Mouse (Mus musculus) B cell, adult 2 months (primary cell): Measurements from ENCODE around the gene Col13a1.

ENCODE experiments used
- DNase-seq, 2 experiments: peaks; one replicate each; pipeline ENCODE4 v3.0.0; 2022

The Col13a1 gene

DNA sequence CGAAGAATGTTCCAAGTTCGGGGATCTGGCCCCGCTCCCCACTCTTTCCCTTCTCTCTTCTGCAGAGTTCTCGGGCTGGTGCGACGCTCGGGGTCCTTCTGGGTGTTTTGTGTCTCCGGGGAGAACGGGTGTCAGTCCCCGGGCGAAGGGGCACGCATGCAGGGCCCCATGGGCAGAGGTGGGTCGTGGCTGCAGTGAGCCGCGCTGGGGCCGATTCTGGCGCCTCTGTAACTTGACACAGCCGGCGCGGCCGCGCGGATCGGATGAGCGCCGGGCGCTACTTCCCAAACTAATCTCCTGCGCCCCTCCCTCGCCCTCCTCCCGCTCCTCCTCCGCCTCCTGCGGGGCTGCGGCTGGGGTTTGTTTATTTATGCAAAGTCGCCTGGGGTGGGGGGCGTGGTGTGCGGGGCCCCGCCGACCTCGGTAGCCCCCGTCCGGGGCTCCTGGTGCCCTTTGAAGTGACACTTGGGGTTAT lies at the start of gene Col13a1:
Col13a1 (minus strand) TSS at position 243 of the 475 bp plus-strand sequence.
- DNase-seq: no peak

DNA sequence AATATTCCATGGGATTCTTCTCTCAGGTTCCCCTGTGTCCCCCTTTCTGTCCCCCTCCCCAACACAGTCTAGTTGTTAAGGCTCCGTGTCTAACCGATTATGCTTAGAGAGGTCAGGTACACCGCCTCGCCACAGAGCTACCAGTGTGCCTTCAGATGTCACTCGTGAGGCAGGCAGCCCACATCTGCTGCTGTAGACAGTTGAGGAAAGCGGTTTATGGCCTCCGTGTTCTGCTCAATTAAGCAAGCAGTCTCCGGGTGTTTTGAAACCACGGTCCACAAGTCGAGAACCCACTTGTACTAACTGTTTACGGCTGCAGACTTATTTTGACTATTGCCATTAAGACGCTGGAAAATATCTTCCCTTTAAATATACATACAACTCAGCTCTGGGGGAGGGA lies 48.8 kb upstream of the Col13a1 start:
- no peak for DNase-seq

DNA sequence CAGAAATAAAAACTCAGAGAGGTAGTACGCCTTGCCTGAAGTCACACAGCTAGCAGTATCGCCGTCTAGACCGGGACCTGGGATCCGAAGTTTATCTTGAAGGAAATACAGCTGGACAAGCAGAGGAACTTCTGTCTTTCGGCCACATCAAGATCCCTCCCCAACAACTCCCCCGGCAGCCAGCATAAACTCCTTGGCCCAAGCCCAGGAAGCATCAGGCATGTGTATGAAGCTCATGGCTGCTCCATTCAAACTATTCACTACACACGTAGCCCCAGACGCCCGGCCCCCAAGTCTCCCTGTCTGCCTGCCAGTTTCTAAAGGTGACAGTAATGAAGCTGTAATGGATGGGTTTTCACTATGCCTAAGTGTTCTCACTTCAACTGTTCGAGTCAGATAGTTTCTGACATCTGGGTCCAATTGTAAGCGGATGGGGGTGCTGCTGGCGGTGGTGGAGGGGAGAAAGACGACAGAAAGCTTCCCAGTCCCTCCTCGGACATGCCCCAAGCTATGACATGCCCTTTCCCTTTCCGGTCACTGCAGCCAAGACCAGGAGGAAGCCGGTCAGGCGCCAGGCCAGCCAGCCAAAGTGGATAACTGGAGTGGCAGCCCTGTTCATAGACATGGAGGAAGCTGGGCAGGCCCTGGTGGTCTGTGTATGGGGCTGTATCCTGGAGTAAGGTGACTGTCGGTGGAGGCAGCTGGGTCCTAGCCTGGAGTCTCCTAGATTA lies 45.1 kb upstream of the Col13a1 start:
- no peak for DNase-seq

DNA sequence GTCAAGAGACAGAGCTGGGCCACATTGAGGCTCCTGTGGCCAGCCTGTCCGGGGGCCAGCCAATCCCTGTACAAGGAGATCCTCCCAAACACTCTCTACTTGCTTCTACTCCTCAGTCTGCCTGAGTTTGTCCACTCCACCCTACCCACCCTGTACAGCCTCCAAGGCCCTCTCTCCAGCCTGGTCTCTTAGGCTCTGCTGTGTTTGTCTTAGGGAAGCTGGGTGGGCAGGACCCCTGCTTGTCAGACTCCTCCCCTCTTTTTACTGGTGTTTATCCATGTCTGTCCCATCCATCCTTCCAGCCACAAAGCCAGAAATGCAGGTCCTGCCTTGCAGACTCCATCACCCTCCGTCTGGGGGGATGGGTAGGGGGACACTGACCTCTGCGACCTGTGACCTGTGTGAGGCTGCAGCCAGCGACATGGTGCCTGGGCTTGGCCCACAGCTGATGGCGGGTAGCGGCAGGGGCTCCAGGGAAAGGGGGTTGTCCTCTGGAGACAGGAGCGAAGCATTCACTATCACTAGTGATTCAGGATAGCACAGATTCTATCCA lies 41.2 kb upstream of the Col13a1 start:
- DNase-seq: no peak

DNA sequence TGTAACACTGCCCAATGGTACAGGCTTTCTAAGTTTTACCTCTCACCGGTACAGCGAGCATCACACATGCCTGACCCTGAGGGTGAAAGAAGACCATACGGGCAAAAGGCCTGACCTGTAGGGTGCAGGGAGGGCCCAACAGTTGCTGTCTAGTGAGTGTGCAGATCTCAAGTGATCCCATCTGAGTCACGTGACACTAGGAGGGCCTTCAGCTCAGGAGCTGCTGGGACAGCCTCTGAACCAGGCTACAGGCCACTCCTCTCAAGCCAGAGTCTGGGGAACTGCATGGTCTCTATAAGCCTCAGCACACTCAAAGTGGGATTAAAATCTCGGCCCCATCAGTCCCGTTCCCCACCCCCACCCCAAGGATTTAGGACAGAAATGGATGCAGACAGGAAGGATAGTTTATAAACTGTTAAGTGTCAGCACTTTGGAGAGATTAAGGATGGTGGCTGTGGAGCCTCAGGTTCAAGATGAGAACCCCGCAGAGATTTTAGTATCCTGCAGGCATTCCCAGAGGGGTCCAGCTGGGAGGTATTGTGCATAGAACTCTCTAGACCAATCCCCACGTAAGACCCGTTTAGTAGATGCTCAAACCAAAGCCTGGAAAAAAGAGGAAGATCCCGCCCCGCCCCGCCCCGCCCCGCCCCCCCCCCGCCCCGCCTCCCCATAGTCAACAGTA lies 40.6 kb upstream of the Col13a1 start:
- DNase-seq: no peak

DNA sequence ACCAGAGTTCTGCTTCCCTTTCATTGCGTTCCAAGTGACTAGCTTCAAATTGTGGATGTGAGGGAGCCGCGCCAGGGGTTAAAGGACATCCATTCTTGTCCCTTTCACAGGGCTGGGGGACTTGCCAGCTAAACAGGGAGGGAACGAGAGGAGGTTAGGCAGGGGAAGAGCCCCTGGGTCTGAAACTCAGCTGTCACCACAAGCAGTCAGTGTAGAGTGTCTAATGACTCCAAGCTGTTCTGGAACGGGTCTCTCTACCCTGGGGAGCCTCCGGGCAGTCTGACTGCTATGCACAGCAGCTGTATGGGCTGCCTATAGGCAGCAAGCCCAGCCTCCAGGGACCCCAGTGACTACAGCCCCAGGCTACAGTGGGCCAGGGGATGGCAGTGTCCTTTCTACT lies 38.0 kb upstream of the Col13a1 start:
- DNase-seq: no peak

DNA sequence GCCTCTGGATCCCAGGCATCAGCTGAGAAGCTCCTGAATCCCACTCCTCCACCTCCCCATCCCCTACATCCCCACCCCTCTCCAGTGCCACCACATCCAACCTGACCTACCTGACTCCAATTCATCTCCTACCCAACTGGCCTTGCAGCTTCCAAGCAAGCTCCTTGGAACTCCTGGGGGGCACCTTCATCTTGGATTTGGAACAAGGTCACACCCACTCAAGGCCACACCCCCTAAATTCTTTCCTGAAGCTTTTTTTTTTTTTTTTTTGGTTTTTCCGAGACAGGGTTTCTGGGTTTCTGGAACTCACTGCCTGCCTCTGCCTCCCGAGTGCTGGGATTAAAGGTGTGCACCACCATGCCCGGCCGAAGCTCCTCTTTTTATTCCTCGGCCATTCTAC lies 34.3 kb upstream of the Col13a1 start:
- no peak for DNase-seq

DNA sequence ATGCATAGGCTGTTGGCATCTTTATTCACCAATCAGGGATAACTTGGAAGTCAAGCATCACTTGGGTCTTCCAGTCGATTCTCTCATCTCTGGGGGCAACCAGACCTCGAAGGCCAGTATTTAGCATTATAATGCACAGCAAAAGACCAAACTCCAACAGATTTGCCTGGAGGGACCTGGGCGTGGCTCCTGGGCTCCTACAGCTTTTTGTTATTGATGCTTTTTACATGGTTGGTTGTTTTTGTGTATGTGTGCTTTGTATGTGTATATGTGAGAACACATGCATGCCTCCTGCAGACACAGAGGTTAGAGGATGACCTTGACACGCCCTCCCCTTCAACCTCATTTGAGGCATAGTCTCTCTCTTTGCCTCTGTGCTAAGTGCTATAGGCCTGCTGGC lies 33.5 kb upstream of the Col13a1 start:
- DNase-seq: no peak

DNA sequence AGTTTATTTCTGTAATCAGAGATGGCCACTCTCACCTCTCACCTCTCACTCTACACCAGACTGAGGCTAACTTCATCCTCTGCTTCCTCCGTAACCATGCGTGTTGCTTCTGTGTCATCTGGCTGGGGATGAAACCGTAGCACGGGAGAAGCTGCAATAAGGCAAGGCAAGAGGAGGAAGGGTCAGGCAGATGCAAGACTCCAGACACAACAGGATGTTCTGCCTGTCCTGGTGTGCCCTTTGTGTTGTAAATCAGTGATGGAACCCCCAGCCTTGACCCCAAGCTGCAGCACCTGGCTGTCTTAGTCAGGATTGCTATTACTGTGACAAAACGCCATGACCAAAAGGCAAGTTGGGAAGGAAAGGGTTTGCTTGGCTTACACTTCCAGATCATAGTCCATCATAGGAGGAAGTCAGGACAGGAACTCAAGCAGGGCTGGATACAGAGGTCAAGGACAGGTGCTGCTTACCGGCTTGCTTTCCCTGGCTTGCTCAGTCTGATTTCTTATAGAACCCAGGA lies 31.1 kb upstream of the Col13a1 start:
- DNase-seq: no peak

DNA sequence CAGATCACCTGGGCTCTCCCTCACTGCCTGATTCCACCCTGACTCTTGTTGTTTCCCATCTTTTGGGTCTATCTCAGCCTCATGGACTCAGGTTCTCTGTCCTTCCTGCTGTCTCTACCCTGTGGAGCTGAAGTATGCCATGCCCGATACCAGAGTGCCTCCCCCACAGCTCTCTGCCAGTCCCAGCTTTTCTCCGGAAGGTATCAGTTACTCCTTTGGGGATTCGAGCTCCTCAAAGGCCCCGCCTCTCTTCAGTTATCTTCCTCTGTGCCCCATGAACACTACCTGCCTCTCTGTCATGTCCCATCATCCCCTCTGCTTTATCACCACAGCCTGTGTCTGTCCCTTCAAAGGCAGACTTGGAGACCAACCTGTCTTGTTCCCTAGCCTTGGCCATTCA lies 29.1 kb upstream of the Col13a1 start:
- no peak for DNase-seq

DNA sequence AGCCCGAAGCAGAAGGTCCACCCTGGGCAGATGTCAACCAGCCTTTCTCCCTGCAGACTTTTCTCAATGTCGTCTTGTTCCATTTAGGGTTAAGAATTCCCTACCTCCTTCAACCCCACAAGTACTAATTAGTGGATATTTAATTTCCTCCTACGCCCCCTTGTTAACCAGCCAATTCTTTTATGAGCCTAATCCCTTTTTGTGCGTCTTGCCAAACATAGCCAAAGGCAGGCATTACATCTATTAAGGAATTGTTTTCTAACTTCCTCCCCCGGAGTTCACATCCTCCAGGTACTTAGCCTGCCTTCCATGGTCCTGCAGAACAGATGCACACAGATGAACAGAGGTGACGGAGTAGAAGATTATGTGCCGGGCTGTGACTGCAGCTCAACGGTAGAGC lies 27.5 kb upstream of the Col13a1 start:
- no peak for DNase-seq

DNA sequence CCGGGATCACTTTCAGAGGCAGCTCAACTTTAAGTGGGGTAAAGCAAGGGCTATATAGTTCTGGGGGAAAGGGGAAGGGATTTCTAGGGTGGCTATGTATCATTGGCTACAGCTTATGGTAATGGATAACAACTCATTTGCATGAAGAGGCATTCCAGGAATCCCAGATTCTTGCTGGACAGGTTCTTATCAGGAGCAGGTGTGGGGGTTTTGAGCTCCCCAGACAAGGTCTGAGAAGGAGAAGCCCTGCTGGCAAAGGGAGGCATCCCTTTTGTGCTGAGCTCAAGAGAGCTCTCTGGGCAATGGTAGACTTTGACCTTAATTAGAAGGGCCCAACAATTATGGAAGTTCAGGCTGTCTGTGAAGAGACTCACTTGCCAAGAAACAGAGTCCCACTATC lies 21.3 kb upstream of the Col13a1 start:
- DNase-seq: no peak

DNA sequence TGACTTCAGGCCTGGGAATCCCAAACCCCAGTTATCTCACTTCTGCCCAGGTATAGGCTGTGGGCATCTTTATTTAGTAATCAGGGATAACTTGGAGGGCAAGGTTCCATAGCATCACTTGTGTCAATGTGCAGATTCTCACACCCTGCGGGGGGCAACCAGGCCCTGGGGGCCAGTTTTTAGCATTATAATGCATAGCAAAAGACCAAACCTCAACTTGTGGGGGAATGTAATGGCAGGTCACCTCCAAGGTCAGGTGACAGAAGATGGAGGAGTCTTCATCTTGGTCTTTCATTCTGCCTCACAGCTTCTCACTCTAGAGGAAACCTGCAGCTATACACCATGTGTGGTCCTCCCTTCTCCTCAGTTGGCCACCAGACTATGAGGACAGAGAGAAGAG lies 20.9 kb upstream of the Col13a1 start:
- DNase-seq: no peak

DNA sequence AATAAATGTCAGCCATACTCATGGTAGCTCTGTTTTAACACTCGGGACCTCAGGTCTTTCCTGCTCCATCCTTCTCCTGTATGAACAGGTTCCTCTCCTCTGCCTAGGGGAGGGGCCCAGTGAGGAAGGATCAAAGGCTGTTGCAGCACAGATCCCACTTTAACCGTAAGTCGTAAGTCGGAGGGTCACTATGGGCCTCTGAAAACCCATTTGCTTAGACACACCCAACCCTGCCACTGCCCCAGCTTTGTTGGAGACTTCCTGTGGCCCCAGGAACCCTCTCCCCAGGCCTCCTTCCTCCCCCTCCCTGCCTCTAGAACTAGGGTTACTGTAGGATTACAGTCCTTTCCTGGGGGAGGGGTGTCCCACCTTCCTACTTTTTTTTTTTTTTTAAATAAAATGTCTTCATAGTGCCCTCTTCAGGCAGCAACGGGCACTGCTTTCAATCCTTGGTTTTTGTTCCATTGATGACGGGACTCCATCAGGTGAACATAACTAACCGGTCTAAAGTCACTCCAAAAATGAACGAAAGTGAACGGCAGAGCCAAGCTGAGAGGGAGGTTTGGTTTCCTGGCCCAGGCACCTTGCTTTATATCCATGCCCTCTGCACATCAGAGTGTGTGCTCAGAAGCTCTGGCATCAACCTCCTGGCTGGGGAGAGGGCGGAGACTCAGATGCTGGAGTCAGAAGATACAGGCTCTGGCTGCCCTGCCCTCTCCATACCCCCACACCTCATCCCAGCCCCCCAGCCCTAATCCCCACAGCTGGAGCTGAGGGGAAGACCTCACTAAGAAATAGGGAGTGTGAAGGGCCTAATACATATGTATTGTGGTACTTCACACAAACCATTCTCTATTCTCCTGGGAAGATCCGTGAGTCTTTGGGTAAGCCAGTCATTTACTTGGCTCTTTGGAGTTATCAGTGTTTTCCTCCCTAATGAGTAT lies 12.8 kb upstream of the Col13a1 start:
- no peak for DNase-seq

DNA sequence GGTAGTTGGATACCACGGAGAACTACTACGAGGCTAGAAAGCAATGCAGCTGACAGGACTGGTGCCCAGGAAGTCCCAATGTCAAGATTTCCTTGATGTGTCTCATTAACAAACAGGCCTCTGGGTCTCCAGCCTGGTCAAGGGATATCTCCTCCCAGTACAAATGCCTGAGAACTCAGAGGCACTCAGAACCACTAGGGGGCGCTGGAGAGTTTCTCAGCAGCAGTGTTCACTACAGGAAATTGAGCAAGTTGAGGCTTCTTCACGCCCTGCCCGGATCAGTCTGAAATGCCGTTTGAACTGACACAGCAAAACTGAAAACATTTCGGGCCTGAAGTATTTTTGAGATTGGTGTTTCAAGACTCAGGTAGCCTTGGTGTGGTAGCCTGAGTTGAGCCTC lies 1.5 kb upstream of the Col13a1 start:
- DNase-seq: peak; percentile 81 to 82

DNA sequence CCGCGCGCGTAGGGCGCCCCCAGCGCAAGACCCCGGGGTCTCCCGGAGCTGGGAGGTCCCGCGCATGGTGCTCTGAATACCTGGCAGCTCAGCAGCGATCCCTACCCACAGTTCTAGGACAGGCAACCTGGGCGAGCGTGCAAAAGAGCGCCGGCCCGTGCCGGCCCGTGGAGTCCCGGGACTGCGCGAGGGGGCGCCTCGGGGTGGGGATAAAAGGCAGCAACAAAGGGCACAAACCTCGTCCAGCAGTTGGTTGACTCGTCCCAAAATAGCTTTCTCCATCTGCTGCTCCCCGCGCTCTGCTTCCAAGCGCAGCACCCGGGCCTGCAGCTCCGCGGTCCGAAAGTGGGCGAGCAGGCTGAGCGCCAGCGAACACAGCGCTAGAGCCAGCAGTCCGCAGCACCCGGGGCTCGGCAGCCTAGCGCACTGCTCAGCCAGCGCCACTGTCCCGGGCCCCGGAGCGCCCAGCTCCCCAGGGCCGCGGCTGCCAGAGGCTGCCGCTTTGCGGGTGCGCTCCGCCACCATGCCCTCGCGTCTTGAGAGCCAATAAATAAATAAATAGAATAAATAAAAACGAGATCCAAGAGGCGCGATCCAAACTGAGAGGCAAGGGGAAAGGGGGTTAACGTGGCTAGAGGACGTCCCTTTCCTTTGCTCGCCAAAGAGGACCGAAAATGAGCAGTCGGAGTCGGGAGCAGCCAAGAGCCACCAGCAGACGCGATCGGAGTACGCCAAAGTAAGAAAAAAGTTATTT lies 619 bp downstream of the Col13a1 start:
- no peak for DNase-seq

DNA sequence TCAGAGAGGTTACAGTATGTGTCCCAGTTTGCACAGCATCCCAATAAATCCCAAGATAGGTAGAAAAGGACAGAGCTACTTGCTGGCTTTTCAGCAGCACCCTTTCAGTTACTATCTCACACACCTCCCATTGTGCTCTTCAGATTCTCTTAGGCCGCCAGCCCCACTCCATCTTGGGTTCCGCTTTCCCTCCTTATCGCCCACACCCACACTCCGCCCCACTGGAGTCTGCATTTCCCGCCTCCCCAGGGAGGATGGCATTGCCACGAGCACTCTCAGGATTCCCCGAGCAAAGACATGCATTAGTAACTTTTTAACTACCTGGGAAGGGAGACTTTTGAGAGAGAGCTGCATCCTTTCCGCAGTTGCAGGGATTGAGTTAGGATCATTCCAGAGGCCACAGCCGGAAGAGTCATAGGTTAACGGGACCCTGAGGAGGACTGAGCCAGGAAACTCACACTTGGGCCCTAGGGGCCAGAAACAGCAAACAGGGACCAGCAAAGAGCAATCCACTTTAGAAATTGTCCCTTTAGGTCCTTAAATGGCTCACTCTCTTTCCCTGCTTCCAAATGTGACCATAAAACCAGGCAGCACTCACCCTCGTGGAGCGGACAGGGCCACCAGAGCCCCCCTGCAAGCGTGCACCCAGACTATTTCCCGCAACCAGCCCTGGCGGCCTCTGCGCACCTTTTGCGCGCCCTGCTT lies 1.4 kb downstream of the Col13a1 start:
- no peak for DNase-seq

DNA sequence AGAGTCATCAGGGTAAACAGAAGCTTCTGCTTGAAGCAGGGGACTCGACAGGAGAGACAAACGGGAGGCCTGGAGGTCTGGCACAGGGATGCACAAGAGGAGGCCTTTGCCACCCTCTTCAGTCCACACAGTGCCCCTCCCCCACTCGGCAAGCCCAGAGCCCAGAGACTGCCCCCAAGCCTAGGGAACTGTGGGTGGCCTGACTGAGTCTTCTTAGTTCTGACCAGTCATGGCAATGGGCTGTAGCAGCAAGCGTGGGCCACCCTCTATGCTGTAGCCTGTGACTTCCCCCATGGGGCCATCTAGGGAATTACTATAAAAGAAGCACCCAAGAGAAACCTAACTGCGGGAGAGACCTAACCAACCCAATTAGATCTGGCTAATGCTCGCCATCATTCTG lies 1.9 kb downstream of the Col13a1 start:
- DNase-seq: no peak

DNA sequence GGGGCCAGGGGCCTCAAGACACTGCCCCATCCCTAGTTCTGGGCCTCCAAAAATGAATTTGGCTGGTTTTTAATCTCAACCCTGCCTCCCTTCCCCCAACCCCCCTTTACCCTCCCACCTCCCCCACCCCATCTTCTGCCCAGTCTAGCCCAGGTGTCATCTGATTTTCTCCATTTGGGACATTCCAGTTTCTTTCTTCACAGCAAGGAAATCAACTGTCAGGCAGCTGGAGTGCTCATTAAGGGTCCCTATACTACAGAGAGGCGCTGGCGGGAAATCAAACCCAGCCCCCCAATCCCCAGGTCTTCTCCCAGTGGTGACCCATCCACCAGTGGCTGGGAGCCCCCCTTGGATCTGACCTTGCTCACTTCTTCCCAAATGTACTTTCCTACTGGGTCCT lies 4.3 kb downstream of the Col13a1 start:
- no peak for DNase-seq

DNA sequence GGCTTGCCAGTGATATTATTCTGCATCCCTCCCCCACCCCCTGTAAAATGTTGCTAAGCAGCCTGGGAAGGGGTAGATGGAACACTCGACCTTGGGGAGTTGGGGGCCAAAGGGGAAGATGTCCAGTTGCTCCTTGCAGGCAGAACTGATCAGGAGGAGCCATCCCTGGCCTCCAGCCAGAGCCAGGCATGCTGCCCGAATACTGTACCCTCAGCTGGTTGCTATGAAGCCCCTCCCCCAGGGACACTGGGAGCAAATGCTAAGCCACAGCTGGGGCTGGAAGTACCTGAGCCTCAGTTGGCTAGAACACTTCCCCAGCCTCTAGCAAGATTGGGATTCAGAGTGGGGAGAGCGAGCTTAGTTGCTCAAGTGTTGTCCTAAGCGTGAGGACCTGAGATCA lies 6.9 kb downstream of the Col13a1 start:
- DNase-seq: no peak

DNA sequence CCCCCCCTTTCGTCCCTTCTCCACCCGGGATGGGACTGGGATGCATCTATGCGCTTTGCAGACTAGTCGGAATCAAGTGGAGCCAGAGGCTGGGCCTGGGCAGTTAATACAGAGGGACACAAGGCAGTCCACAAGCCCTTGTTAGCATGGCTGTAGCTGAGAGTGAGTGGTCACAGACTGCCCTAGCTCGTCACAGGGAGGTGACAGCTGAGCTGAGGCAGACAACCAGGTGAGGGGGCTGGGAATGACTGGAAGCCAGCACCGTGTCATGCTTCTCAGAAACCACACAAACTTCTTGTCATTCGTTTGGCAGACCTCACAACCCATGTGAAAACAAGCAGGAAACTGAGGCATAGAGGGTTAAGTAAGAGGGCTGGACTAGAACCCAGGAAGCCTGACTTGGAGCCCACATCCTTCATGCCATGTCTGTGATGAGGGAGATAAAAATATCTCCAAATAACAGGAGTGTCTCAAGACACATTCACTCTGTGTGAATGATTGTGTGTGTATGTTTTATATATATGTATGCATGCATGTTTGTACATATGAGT lies 10.8 kb downstream of the Col13a1 start:
- DNase-seq: no peak
